Mouse (Mus musculus) T-helper 2 cell (primary cell): ENCODE data around the gene Bpi.

ENCODE experiments used
- in situ Hi-C: fragments of 300-600 bp; cut with MboI, MseI; formaldehyde crosslinking; loops from one replicate; pipeline ENCODE4 v1.15.1; 2025; ENCODE audit warnings: high pct_unique_total_duplicates

The Bpi gene

DNA sequence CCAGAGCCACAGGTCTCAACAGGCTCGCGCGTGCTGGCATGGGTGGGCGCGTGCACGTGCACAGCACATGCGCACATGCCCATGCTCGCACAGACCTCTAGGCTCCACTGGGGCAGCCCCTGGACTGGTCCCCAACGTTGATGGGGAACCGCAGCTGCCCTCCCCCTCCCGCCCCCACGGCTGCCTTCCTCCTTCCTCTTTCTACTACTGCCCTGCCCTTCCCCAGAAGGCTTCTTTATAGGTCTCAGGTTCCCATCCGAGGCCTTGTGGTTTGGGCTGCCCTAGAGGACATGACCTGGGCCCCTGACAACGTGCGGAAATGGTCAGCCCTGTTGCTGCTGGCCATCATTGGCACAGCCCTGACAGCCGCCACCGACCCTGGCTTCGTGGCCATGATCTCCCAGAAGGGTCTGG, at the start of gene Bpi:
Bpi (plus strand) TSS at position 90 of the 414 bp plus-strand sequence.
- in situ Hi-C loops = loop anchor here (5.0 kb wide), 1 partner anchor 41 kb away; no protein-coding TSS in a partner anchor

DNA sequence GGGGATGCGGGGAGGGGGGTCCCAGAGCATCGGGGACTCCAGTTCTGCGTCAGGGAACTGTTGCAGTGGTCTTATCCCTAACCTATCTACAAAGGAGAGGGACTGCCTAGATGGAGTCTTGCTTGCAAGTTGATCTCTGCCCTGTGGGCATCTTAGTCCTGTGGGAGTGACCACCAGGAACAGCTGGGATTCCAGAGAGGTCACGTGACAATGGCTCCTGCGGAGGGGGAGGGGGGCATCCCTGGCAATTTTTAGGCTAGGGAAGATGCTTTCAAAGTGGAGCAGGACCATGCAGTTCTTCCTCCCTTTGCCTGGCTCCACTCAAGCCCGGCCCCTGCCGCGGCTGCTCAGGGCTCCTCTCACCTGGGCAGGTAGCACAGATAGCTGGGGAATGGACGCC, 48.1 kb upstream of the Bpi start:
- in situ Hi-C loops = loop anchor here (5.0 kb wide), 2 partner anchors 97 to 138 kb away; no protein-coding TSS in a partner anchor

DNA sequence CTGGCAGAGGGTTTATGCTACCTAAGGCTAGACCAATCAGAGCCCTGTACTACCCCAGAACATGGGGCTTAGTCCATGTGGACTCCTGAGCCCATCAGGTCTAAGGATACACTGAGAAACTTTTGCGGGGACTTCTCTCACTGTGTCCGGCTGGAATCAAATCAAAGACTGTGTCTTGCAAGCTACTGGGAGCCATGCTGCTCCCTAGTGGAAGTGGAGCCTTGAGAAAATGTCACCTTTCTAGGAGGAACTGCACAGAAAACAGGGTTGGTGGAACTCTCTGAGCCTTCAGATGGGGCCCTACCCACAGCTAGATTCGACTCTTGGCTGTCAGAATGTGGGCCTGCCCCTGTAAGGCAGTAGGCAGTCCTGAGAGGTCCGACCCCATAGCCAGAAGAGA, 47.4 kb upstream of the Bpi start:
- in situ Hi-C loops = no loop called here

GRCm38 (mm10) chr2:158210958-158211357, 46.9 kb upstream of the Bpi start:
- in situ Hi-C loops = no loop called here

DNA sequence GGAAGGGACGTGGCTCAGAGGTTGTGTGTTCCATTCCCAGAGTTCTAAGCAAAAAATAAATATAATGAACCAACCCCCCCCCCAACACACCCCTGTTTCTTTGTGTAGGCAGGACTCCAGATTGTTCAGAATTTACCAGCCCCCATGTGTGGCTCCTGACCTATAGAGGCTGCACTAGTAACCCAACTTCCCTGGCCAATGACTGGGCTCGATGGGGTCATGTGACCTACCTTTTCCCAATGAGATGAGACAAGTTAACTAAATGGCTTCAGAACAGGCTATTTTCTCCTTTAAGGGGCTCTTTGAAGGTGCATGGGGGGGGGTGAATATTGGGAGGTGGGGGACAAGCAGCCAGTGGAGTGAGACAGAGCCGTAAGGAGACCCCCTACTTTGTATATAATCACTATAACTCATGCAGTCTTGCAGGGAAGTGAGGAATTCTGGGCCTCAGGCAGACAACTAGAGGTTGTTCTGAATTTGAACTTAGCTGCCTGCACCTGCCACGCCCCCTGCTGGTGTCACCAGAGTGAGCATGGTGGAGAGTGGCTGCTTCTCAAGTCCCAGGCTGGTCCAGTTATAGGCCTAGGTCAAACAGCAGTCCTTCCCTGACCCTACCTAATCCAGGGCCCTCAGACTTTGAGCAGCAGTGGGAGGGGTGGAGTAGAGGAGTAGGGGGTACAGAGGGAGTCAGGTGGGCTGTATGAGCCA, 46.0 kb upstream of the Bpi start:
- in situ Hi-C loops = no loop called here

- in situ Hi-C loops = loop anchor here (5.0 kb wide), 1 partner anchor 42 kb away; the partner anchor contains the start of gene Bpi
These were observed 42.4 kb upstream of the Bpi start for GRCm38 (mm10) chr2:158215283-158216117.

GRCm38 (mm10) chr2:158216510-158216909, 41.4 kb upstream of the Bpi start:
- in situ Hi-C loops = loop anchor here (5.0 kb wide), 1 partner anchor 41 kb away; the partner anchor contains the start of gene Bpi

DNA sequence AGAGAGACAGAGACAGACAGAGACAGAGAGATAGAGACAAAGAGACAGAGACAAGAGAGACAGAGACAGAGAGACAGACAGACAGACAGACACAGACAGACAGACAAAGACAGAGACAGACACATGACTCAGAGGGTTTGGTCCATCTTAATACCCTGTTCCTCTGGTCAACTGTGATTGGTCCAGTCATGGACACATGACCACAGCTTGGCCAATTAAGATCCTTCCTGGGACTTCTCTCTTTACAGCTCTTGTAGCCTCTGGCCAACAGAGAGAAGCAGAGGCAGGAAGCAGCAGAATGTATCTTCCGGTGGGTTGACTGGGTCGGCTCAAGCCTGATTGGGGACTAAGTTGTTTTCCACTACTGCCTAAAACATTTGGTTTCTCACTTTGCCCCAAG, 38.3 kb upstream of the Bpi start:
- in situ Hi-C loops = loop anchor here (5.0 kb wide), 1 partner anchor 38 kb away; the partner anchor contains the start of gene Bpi

DNA sequence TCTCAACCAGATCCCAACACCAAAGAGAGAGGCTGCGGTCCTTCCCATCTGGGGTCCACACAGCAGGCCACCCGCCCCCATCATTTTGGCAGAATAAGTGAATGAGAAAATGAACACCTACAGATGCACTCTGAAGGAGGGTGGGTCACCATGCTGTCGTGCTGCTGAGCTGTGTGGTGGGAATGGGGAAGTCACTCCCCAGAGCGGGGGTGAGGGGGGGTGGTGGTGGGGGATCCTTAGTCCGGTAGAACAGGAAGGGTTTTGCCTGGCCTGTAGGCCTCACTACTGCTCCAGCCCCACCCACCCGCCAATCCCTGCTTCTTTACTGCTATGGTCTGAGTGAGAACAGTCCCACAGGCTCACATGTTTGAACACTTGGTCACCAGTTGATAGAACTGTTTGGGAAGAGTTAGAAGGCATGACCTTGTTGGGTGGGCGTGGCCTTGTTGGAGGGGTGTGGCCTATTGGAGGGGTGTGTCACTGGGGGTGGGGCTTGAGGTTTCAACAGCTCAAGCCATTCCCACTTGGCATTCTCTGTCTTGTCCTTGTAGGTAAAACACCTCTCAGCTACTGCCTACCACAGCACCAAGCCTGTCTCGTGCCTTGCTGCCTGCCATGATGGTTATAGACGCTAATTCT, 36.3 kb upstream of the Bpi start:
- in situ Hi-C loops = no loop called here

- in situ Hi-C loops = no loop called here
These were observed 35.2 kb upstream of the Bpi start for GRCm38 (mm10) chr2:158222664-158223063.

GRCm38 (mm10) chr2:158223497-158223896, 34.4 kb upstream of the Bpi start:
- in situ Hi-C loops = no loop called here

- in situ Hi-C loops = loop anchor here (25.0 kb wide), 1 partner anchor 613 kb away; no protein-coding TSS in a partner anchor
These were observed 32.6 kb upstream of the Bpi start for GRCm38 (mm10) chr2:158225301-158225700.

DNA sequence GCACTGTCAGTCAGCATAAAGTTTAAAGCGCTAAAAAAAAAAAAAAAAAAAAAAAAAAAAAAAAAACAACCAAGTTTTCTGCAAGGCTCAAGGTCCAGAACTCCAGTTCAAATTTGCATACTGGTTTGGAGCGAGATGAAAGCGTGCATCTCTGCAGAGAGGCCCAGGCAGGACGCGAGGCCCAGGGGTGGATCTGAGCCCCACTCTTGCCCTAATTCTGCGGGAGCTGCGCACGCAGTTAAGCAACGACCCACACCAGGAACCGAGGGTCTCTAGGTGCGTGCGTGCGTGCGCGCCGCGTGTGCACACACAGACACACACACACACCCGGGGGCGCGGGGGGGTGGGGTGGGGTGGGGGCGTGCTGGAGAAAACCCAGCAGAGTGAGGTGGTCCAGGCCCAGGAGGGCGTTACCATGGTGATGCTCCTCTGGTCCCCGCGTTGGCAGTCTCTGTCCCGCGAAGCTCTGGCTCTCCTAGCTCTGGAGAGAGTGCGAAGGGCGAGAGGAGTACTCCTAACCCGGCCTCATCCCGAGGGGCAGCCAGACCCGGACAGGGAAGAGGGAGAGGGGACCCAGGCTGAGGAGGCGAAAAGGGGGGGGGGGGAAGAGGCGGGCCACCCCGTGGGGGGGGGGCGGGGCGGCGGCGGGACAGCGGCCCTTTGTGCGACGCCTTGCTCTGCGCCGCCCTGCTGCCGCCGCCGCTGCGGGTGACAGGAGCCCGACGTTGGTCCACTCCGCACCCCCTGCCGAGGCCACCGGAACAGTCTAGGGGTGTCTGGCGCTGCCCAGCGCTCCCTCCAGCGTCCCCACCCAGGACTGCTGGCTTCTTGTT, 29.0 kb upstream of the Bpi start, which contains the start of gene D630003M21Rik:
D630003M21Rik (minus strand) TSS at position 553 of the 833 bp plus-strand sequence.
- in situ Hi-C loops = loop anchor here (25.0 kb wide), 1 partner anchor 617 kb away; no protein-coding TSS in a partner anchor

- in situ Hi-C loops = loop anchor here (25.0 kb wide), 1 partner anchor 617 kb away; no protein-coding TSS in a partner anchor
These were observed 28.4 kb upstream of the Bpi start for GRCm38 (mm10) chr2:158229503-158229892.

DNA sequence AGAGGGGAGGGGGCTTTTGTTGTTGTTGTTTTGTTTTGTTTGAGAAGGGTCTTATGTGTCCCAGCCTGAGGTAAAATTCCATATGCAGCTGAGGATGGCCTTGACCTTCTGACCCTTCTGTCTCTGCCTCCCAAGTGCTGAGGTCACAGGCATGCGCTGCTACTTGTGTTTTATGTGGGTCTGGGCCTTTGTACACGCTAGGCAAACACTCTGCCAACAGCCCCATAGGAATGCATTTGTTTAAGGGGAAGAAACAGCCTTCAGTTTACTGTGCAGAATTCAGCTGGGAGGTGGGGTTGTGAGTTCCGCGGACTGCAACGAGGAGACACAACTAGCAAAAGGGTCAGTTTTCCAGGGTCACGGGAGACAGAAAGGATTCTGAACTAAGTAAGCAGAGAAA, 27.3 kb upstream of the Bpi start:
- in situ Hi-C loops = loop anchor here (25.0 kb wide), 1 partner anchor 618 kb away; no protein-coding TSS in a partner anchor

DNA sequence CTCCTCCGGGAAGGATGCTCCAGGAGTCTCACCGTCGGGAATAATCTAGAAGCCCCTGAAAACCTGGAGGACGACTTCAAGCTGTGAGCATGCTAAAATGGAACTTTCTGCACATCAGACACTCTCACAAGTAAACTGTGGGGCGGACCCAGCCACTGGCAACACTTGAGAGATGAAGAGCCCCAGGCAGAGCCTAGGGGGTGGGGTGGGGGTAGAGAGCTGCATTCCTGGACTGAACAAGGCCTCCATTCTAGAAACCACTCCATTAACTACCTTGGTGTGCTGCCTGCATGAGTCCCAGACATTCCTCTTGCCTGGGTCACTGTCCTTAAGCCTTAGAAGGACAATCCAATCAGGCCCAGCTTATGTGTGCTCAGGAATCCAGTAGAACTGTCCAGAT, 26.8 kb upstream of the Bpi start:
- in situ Hi-C loops = loop anchor here (25.0 kb wide), 1 partner anchor 619 kb away; no protein-coding TSS in a partner anchor

DNA sequence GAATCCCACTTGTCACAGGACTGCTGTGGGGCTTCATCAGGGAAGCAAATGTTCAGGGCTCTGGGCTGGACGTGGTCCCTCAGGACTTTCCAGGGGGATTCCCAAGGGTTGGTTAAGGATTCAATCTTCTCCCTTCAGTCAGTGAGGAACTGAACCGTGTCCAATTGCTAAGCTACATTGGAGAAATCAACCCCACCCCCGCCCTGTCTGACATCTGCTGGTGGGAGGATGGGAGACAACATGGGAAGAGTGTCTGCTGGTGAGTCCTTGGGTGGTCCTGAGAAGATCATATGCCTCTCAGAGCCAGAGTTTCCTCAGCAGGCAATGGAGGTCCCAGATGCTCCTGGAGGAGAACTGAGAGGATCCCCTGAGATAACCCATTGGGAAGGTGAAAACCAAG, 25.5 kb upstream of the Bpi start:
- in situ Hi-C loops = loop anchor here (25.0 kb wide), 1 partner anchor 620 kb away; no protein-coding TSS in a partner anchor

GRCm38 (mm10) chr2:158233106-158233505, 24.8 kb upstream of the Bpi start:
- in situ Hi-C loops = loop anchor here (25.0 kb wide), 1 partner anchor 621 kb away; no protein-coding TSS in a partner anchor

- in situ Hi-C loops = loop anchor here (25.0 kb wide), 1 partner anchor 624 kb away; no protein-coding TSS in a partner anchor
These were observed 21.2 kb upstream of the Bpi start for GRCm38 (mm10) chr2:158236698-158237097.

DNA sequence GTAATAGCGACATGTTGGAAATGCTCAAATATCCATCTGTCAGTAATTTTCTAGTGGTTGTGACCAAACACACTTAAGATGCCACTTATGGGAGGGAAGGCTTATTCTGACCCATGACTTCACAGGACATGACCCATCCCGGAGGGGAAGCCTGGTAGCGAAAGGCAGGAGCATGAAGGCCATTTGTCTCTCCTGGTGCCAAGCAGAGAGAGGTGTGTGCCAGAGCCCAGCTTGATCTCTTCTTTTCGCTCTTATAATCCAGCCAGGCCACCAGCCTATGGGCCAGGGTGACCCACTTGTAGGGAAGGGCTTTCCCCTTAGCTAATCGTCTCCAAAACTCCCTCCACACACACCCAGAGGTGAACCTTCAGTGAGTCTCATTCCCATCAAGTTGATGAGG, 19.8 kb upstream of the Bpi start:
- in situ Hi-C loops = loop anchor here (25.0 kb wide), 1 partner anchor 626 kb away; no protein-coding TSS in a partner anchor
